Mouse (Mus musculus): ENCODE data around the gene Spop.

DNA sequence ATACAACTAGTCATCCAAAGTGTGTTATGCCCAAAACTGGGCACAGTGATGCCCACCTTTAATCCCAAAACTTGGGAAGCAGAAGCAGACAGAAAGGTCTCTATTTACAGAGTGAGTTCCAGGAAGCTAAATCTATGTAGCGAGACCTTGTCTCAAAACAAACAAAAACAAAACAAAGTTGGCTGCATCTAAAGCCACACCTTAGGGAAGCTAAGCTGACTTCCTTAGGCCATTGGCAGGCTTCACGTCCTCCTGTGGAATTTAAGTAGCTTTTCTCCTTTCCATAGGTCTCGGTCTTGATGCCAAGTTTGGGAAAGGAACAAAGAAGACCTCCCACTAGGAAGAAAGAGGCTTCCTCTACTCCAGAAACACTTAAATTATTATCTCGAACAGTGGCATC, 22.7 kb upstream of the Spop start:
- TF ChIP-seq CTCF (IDR thresholded peaks at IDR 0.05) (no peak), EP300 (IDR thresholded peaks at IDR 0.05; ENCODE audit: insufficient read depth, low read depth, low read length) (no peak)

All from heart, adult 2 months (tissue).